Mouse (Mus musculus) ES-E14 (cell line): ENCODE results near the gene Trim63. TPM values are rescaled to one million over a fixed set of nuclear protein-coding genes. Genes with fewer than 3 reads are reported as not detected.
A peak's percentile ranks its signal among the peaks of the same experiment; 100 is the strongest.

Experiments
- DNase-seq: peaks from one replicate; pipeline ENCODE4 v3.0.0-alpha.2; 2013; ENCODE audit warnings: low read depth, low spot score
- H3K27ac ChIP-seq: 2 replicates; pipeline ENCODE4 v1.5.1; 2012; ENCODE audit warnings: low read depth, mild to moderate bottlenecking, low read length, moderate library complexity, mixed read lengths; ENCODE audit not compliant: poor library complexity, insufficient read depth, severe bottlenecking
- H3K36me3 ChIP-seq: 2 replicates; pipeline ENCODE4 v1.6.1; 2012; ENCODE audit warnings: mild to moderate bottlenecking, low read length, moderate library complexity, mixed read lengths; ENCODE audit not compliant: control insufficient read depth, poor library complexity, insufficient read depth, severe bottlenecking
- H3K4me1 ChIP-seq, 2 experiments: fragments of 150-350 bp in 1 of 2; sonication (generic) in 1 of 2; 2 replicates each; pipeline ENCODE4 v1.6.1; 2012; ENCODE audit warnings: low read length in 2 of 2, mild to moderate bottlenecking in 1 of 2, mixed read lengths in 1 of 2; ENCODE audit not compliant: control insufficient read depth in 2 of 2, insufficient read depth in 2 of 2, poor library complexity in 1 of 2
- H3K4me3 ChIP-seq, 2 experiments: fragments of 150-350 bp in 1 of 2; sonication (generic) in 1 of 2; 2 replicates each; pipeline ENCODE4 v1.5.1; 2012; ENCODE audit warnings: low read length in 2 of 2, low read depth in 1 of 2, mild to moderate bottlenecking in 1 of 2, mixed read lengths in 1 of 2; ENCODE audit not compliant: insufficient read depth in 1 of 2, poor library complexity in 1 of 2, severe bottlenecking in 1 of 2
- H3K9ac ChIP-seq: 2 replicates; pipeline ENCODE4 v1.6.1; 2012; ENCODE audit warnings: low read depth, mild to moderate bottlenecking, low read length, mixed read lengths; ENCODE audit not compliant: poor library complexity, insufficient read depth, severe bottlenecking
- H3K9me3 ChIP-seq: fragments of 150-350 bp; sonication (generic); 2 replicates; pipeline ENCODE4 v1.6.1; 2012; ENCODE audit warnings: low read depth, mild to moderate bottlenecking, low read length; ENCODE audit not compliant: control insufficient read depth, insufficient read depth
- CHD2 ChIP-seq: IDR thresholded peaks from 2 replicates; pipeline ENCODE4 v1.6.1; 2014; ENCODE audit warnings: mild to moderate bottlenecking, low read depth, low read length, inconsistent platforms
- HCFC1 ChIP-seq: IDR thresholded peaks from 2 replicates; pipeline ENCODE4 v1.6.1; 2012; ENCODE audit warnings: low read length, inconsistent platforms, borderline replicate concordance; ENCODE audit not compliant: insufficient read depth
- MAFK ChIP-seq: IDR thresholded peaks from 2 replicates; pipeline ENCODE4 v1.6.1; 2014; ENCODE audit warnings: mild to moderate bottlenecking, low read depth, low read length, inconsistent platforms; ENCODE audit not compliant: insufficient read depth
- ZC3H11A ChIP-seq: IDR thresholded peaks from 2 replicates; pipeline ENCODE4 v1.6.1; 2012; ENCODE audit warnings: low read depth, mild to moderate bottlenecking, inconsistent platforms, low read length, borderline replicate concordance
- ZNF384 ChIP-seq: IDR thresholded peaks from 2 replicates; pipeline ENCODE4 v1.6.1; 2012; ENCODE audit warnings: low read depth, low read length, inconsistent platforms
- in situ Hi-C, 2 experiments: fragments of 600-800 bp; cut with MboI; formaldehyde crosslinking; loops; one replicate each; pipeline ENCODE4 v1.15.1; 2025; ENCODE audit warnings: low sequenced_read_pairs in 2 of 2, inconsistent platforms in 1 of 2; ENCODE audit not compliant: unreplicated experiment in 2 of 2
- total RNA-seq: library from RNA; depleted of rRNA; stranded (reverse); fragments of 300-350 nt; gene quantifications from 2 replicates; pipeline ENCODE4 v1.2.3, GENCODE M21; 2012

The Trim63 gene
- total RNA-seq, 1 experiment: 3.5 TPM

- H3K9me3 ChIP-seq: no peaks in the 10 kb centered on the region
- H3K9ac ChIP-seq: no peak overlapping the region
- in situ Hi-C loops: no loop called here
- peaks cover 17% of the 10 kb centered on the region for H3K36me3 ChIP-seq
- TF ChIP-seq CHD2 (no peak), ZC3H11A (no peak), ZNF384 (no peak), HCFC1 (no peak), MAFK (no peak)
- DNase-seq: no peak
- no peak overlapping the region for H3K27ac ChIP-seq
- peaks cover 3 to 18% of the 10 kb centered on the region in 2 experiments; a peak in 2 of 4 replicates for H3K4me1 ChIP-seq
- H3K4me3 ChIP-seq: no peak overlapping the region
Measured at GRCm38 (mm10) chr4:134350641-134351040, 35.7 kb downstream of the Trim63 start.

- Histone ChIP-seq H3K9ac (no peak overlapping the region), H3K27ac (no peak overlapping the region; the same call in 1 of the 2 replicates), H3K36me3 (peaks cover 18% of the 10 kb centered on the region), H3K4me3 (peak overlapping the region in 1 of 2 experiments; percentile 27; a peak in 1 of 4 replicates), H3K4me1 (peaks cover 4 to 25% of the 10 kb centered on the region in 2 experiments; a peak in 3 of 4 replicates), H3K9me3 (no peaks in the 10 kb centered on the region)
- DNase-seq: no peak
- in situ Hi-C loops: no loop called here
- TF ChIP-seq HCFC1 (no peak), ZNF384 (no peak), CHD2 (no peak), ZC3H11A (no peak), MAFK (no peak)
Measured at GRCm38 (mm10) chr4:134351329-134352260, 36.7 kb downstream of the Trim63 start.

GRCm38 (mm10) chr4:134352261-134352707, 37.4 kb downstream of the Trim63 start:
- H3K36me3 ChIP-seq: peaks cover 18% of the 10 kb centered on the region
- in situ Hi-C loops: no loop called here
- DNase-seq: no peak
- peaks cover 8 to 30% of the 10 kb centered on the region in 2 experiments; a peak in 3 of 4 replicates for H3K4me1 ChIP-seq
- H3K27ac ChIP-seq: no peak overlapping the region; the same call in 1 of the 2 replicates
- H3K9ac ChIP-seq: no peak overlapping the region
- H3K4me3 ChIP-seq: peak overlapping the region in 1 of 2 experiments; percentile 27; a peak in 1 of 4 replicates
- H3K9me3 ChIP-seq: no peaks in the 10 kb centered on the region
- TF ChIP-seq MAFK (no peak), ZNF384 (no peak), HCFC1 (no peak), ZC3H11A (no peak), CHD2 (no peak)

- Histone ChIP-seq H3K4me3 (no peak overlapping the region), H3K9me3 (no peaks in the 10 kb centered on the region), H3K4me1 (peaks cover 8 to 36% of the 10 kb centered on the region in 2 experiments; a peak in 3 of 4 replicates), H3K27ac (no peak overlapping the region), H3K9ac (no peak overlapping the region), H3K36me3 (peaks cover 16% of the 10 kb centered on the region)
- TF ChIP-seq HCFC1 (no peak), MAFK (no peak), ZNF384 (no peak), CHD2 (no peak), ZC3H11A (no peak)
- in situ Hi-C loops: no loop called here
- DNase-seq: no peak
Measured at GRCm38 (mm10) chr4:134352929-134353328, 38.0 kb downstream of the Trim63 start.
